Mouse (Mus musculus) forebrain, embryonic 12.5 days (tissue): Measurements from ENCODE around the gene Car7. TPM values are rescaled to one million over a fixed set of nuclear protein-coding genes. Genes with fewer than 3 reads are reported as not detected.

Experiments
- ATAC-seq: fragments of 200-750 bp; cut with Nextera tagmentation; 2 replicates; pipeline ENCODE4 v1.8.0; 2017; ENCODE audit warnings: moderate TSS enrichment; ENCODE audit not compliant: low FRiP score
- H3K27ac ChIP-seq: fragments of 300-500 bp; sonication (generic); 2 replicates; pipeline ENCODE4 v1.5.1; 2016; ENCODE audit warnings: mild to moderate bottlenecking
- H3K27me3 ChIP-seq: fragments of 300-500 bp; sonication (generic); 2 replicates; pipeline ENCODE4 v1.6.1; 2016; ENCODE audit warnings: mild to moderate bottlenecking
- H3K36me3 ChIP-seq: fragments of 300-500 bp; sonication (generic); replicated peaks from 2 replicates; pipeline ENCODE4 v1.6.1; 2016; ENCODE audit warnings: mild to moderate bottlenecking
- H3K4me1 ChIP-seq: fragments of 300-500 bp; sonication (generic); 2 replicates; pipeline ENCODE4 v1.6.1; 2016
- H3K4me2 ChIP-seq: fragments of 300-500 bp; sonication (generic); 2 replicates; pipeline ENCODE4 v1.6.1; 2016; ENCODE audit warnings: mild to moderate bottlenecking, moderate library complexity
- H3K4me3 ChIP-seq: fragments of 300-500 bp; sonication (generic); replicated peaks from 2 replicates; pipeline ENCODE4 v1.5.1; 2016; ENCODE audit warnings: mild to moderate bottlenecking
- H3K9ac ChIP-seq: fragments of 300-500 bp; sonication (generic); 2 replicates; pipeline ENCODE4 v1.6.1; 2016; ENCODE audit warnings: mild to moderate bottlenecking
- H3K9me3 ChIP-seq: fragments of 300-500 bp; sonication (generic); 2 replicates; pipeline ENCODE4 v1.6.1; 2016
- WGBS: fragments of 180-500 bp; shearing (Covaris S2); methylation state at CpG from one replicate; pipeline ENCODE4 v1.1.7; 2016; 5-methylcytosine and 5-hydroxymethylcytosine counted together
- polyA plus RNA-seq: library from polyadenylated mRNA; unstranded; fragments of >200 nt; fragmentation: Nextera tagmentation; extraction: Ambion mirVana; gene quantifications from 2 replicates; pipeline ENCODE4 v1.2.1, GENCODE M21; 2016

The Car7 gene
- polyA plus RNA-seq, 1 experiment from 2014 or later, result 1.5 TPM

GRCm38 (mm10) chr8:104598496-104598895 is 64.0 kb downstream of the Car7 start:
- Histone ChIP-seq H3K9ac (no peak overlapping the region), H3K4me2 (no peak overlapping the region), H3K4me1 (peaks cover 14% of the 10 kb centered on the region), H3K9me3 (no peaks in the 10 kb centered on the region), H3K36me3 (peaks cover 25% of the 10 kb centered on the region), H3K27ac (no peak overlapping the region), H3K27me3 (peaks cover 14% of the 10 kb centered on the region; the same call in 1 of the 2 replicates), H3K4me3 (no peak overlapping the region)
- no peak for ATAC-seq
- 77% methylated on average over 6 of the region's 6 CpGs for WGBS

Other genes with a start within 250 kb of the Car7 start
- not detected in 2 replicates for gene Cmtm2a, start 241.5 kb upstream of the Car7 start, polyA plus RNA-seq
- gene Gm45711, start 224.6 kb upstream of the Car7 start, polyA plus RNA-seq, result not detected in 2 replicates
- gene Cmtm1, start 224.5 kb upstream of the Car7 start, polyA plus RNA-seq, result not detected in 2 replicates
- gene Gm11020, start 213.1 kb upstream of the Car7 start, polyA plus RNA-seq, result not detected in 2 replicates
- gene Cmtm2b, start 212.5 kb upstream of the Car7 start, polyA plus RNA-seq, result not detected in 2 replicates
- 51.3 and 59.9 TPM in 2 replicates for gene Cmtm3, start 195.3 kb upstream of the Car7 start, polyA plus RNA-seq
- 3.3 and 3.5 TPM in 2 replicates for gene Cmtm4, start 138.9 kb upstream of the Car7 start, polyA plus RNA-seq
- 129 and 136 TPM in 2 replicates for gene Dync1li2, start 91.6 kb upstream of the Car7 start, polyA plus RNA-seq
- gene Terb1, start 24.8 kb upstream of the Car7 start, polyA plus RNA-seq, result 0.18 and 0.32 TPM in 2 replicates
- 124 and 128 TPM in 2 replicates for gene Nae1, start 52 bp upstream of the Car7 start, polyA plus RNA-seq
- gene Pdp2, start 56.8 kb downstream of the Car7 start, polyA plus RNA-seq, result 14.2 and 14.9 TPM in 2 replicates
- not detected in 2 replicates for gene Cdh16, start 89.7 kb downstream of the Car7 start, polyA plus RNA-seq
- gene Rrad, start 96.6 kb downstream of the Car7 start, polyA plus RNA-seq, result 0.69 and 1.7 TPM in 2 replicates
- gene Ciao2b, start 107.3 kb downstream of the Car7 start, polyA plus RNA-seq, result 104 and 115 TPM in 2 replicates
- gene Ces2a, start 199.3 kb downstream of the Car7 start, polyA plus RNA-seq, result not detected in 2 replicates